Mouse (Mus musculus): ENCODE data around the gene Sgce.
"Not testable (repeated sequence)": the region's sequence is repeated elsewhere in the genome, so short reads cannot be mapped to it uniquely, and the experiment has no call there.

The Sgce gene

GRCm38 (mm10) chr6:4722142-4722541 is 24.9 kb downstream of the Sgce start:
- DNase-seq, result no peak

GRCm38 (mm10) chr6:4717344-4717743 is 29.7 kb downstream of the Sgce start:
- DNase-seq, result no peak

GRCm38 (mm10) chr6:4716171-4716570 is 30.8 kb downstream of the Sgce start:
- no peak for DNase-seq

GRCm38 (mm10) chr6:4708971-4709370 is 38.0 kb downstream of the Sgce start:
- no peak for DNase-seq

- DNase-seq, result no peak
Observed at GRCm38 (mm10) chr6:4706415-4706814, 40.6 kb downstream of the Sgce start.

- no peak for DNase-seq
Observed at GRCm38 (mm10) chr6:4703908-4704307, 43.1 kb downstream of the Sgce start.

- no peak for DNase-seq
Observed at GRCm38 (mm10) chr6:4701641-4702040, 45.4 kb downstream of the Sgce start.

- DNase-seq, result no peak
Observed at GRCm38 (mm10) chr6:4695778-4696177, 51.2 kb downstream of the Sgce start.

GRCm38 (mm10) chr6:4694672-4695231 is 52.3 kb downstream of the Sgce start:
- peak; percentile 1 for DNase-seq

- DNase-seq, result no peak
Observed at GRCm38 (mm10) chr6:4693544-4693943, 53.5 kb downstream of the Sgce start.

GRCm38 (mm10) chr6:4690438-4690837 is 56.6 kb downstream of the Sgce start:
- DNase-seq, result no peak

GRCm38 (mm10) chr6:4684706-4685340 is 62.2 kb downstream of the Sgce start:
- DNase-seq, result no peak

- no peak for DNase-seq
Observed at GRCm38 (mm10) chr6:4680576-4680975, 66.4 kb downstream of the Sgce start.

- no peak for DNase-seq
Observed at GRCm38 (mm10) chr6:4679981-4680380, 67.0 kb downstream of the Sgce start.

- DNase-seq, result no peak
Observed at GRCm38 (mm10) chr6:4677356-4677761, 69.6 kb downstream of the Sgce start.

- DNase-seq, result no peak
Observed at GRCm38 (mm10) chr6:4665154-4665553, 81.9 kb downstream of the Sgce start.

- no peak for DNase-seq
Observed at GRCm38 (mm10) chr6:4664313-4664712, 82.7 kb downstream of the Sgce start.

- DNase-seq, result no peak
Observed at GRCm38 (mm10) chr6:4663516-4663915, 83.5 kb downstream of the Sgce start.

- DNase-seq, result no peak
Observed at GRCm38 (mm10) chr6:4658861-4659260, 88.1 kb downstream of the Sgce start.

- DNase-seq, result no peak
Observed at GRCm38 (mm10) chr6:4655924-4656323, 91.1 kb downstream of the Sgce start.

GRCm38 (mm10) chr6:4655466-4655865 is 91.5 kb downstream of the Sgce start:
- DNase-seq, result no peak

- not testable (repeated sequence) for DNase-seq
Observed at GRCm38 (mm10) chr6:4653741-4654140, 93.3 kb downstream of the Sgce start.

- DNase-seq, result peak; percentile 2
Observed at GRCm38 (mm10) chr6:4652596-4653134, 94.3 kb downstream of the Sgce start.

- no peak for DNase-seq
Observed at GRCm38 (mm10) chr6:4647351-4647750, 99.7 kb downstream of the Sgce start.

- DNase-seq, result no peak
Observed at GRCm38 (mm10) chr6:4642068-4642467, 104.9 kb downstream of the Sgce start.

Data from lung, postnatal 36 days (tissue).